Mouse (Mus musculus) adrenal gland, adult 18-20 months (tissue): ENCODE data around the gene Sac3d1. TPM values are rescaled to one million over a fixed set of nuclear protein-coding genes. Genes with fewer than 3 reads are reported as not detected.

Experiments
- DNase-seq, 2 experiments: peaks; one replicate each; pipeline ENCODE4 v3.0.0; 2021 to 2022; ENCODE audit warnings: low spot score in 2 of 2
- total RNA-seq, 2 experiments: library from RNA; stranded (reverse); gene quantifications; 1 replicate in 1 of 2; 2 replicates in 1 of 2; pipeline ENCODE4 v1.2.3; 2021

The Sac3d1 gene
- total RNA-seq, 2 experiments from 2014 or later: 12.9 to 17.2 TPM

GRCm38 (mm10) chr19:6123330-6123729 is 4.9 kb upstream of the Sac3d1 start:
- DNase-seq: no peak

GRCm38 (mm10) chr19:6121761-6122160 is 3.3 kb upstream of the Sac3d1 start:
- no peak for DNase-seq

DNA sequence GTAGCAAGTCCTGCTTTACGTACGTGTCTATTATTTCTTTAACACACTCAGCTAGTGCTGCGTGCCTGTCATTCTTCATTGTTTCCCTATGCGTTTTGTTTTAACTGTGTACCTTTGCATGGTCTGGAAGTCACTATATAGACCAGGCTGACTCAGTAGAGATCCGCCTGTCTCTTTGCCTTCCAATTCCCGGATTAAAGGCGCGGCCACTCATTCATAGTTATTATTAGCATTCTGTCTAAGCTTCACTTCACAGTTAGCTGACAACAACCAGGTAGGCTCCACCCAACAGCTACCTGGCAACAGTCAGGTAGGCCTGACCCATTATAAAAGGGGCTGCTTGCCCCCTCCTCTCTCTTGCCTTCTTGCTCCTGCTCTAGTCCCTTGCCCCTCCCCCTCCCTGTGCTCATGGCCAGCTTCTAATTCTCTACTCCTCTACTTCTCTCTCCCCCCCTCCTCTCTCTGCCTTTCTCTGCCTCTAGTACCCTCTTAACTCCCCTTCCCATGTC is 281 bp upstream of the Sac3d1 start:
- no peak for DNase-seq

DNA sequence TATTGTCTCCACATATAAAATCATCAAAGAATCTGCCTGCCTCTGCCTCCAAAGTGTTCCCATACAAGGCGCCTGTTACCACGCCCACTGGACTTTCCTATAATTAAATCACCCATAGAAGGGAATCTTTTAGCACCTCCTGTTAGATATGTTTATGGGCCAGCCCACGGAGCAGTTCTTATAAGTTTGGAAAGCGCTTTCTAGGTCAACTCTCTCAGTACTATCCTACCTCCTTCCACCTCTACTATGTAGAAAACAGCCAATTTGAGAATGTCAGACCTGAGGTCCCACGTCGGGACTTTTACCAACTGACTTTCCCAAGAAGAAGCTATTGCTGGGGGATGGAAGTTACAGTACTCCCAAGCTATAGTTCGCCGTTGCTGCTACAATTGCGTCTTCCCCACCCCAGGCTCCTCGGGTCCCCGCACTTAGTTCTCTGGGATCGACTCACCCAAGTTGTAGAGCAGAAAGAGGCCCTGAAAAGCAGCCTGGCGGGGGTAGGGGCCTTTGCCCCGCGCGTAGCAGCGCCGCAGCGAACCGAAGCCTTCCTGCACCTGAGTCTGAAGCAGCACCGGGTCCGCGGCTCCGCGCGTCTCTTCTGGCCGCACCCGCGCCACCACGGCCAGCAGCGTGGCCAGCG is 984 bp downstream of the Sac3d1 start:
- DNase-seq: peak in 1 of 2 experiments; percentile 61

- no peak for DNase-seq
Measured at GRCm38 (mm10) chr19:6116113-6116850, 2.2 kb downstream of the Sac3d1 start.

GRCm38 (mm10) chr19:6113116-6113515 is 5.3 kb downstream of the Sac3d1 start:
- no peak for DNase-seq

DNA sequence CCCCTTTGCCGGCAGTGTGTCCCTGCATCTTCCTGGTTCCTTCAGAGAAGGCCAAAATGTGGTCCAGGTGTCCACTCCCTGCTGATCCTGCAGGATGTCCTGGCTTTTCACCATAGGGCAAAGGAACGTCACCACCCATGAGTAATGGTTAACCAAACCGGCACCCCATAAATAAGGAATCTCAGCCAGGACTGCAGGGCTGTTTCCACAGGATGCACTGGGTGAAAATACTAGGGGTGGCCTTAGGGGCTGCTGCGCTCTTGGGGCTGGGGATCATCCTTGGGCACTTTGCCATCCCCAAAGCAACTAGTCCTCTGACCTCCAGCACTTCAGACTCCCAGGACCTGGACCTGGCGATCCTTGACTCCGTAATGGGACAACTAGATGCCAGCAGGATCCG is 12.9 kb downstream of the Sac3d1 start, which contains the start of gene Naaladl1:
TSS of gene Naaladl1 (plus strand) at position 197 of the 400 bp plus-strand sequence.
- no peak for DNase-seq

DNA sequence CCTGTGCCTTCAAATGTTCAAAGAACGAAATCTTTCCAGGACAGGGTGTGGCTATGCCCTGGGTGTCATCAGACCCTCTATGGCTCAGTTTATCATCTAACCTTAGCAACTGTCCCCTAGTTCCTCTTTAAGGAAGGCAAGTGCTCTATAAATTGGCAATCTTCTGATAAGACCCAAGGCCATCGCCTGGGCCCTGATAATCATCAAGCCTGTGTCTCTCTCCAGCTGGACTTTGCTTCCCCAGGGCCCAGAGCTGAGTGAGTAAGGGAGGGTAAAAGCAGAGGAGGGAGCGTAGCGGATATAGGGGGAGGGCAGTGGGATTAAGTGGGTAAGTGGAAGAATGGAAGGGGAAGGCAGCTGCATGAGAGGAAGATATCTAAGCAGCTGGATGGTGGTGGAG is 14.0 kb downstream of the Sac3d1 start:
- no peak for DNase-seq

- DNase-seq: no peak
Measured at GRCm38 (mm10) chr19:6102169-6102853, 16.1 kb downstream of the Sac3d1 start.

DNA sequence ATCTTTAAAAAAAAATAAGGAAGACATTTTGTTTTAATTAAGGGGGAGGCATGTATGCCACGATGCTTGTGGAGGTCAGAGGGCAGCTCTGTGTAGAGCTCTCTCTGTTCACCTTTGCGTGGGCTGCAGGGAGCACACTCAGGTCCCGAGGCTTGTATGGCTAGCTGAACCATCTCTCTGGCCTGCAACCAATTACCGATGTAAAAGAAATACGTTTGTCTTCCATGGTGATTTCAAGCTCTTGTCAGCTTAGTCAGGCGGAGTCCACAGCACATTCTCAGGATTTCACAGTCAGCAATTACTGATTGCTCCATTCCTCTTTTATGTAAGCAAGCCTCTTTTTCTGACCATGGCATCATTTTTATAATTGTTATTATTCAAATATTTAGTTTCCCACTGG is 17.3 kb downstream of the Sac3d1 start:
- DNase-seq: no peak

DNA sequence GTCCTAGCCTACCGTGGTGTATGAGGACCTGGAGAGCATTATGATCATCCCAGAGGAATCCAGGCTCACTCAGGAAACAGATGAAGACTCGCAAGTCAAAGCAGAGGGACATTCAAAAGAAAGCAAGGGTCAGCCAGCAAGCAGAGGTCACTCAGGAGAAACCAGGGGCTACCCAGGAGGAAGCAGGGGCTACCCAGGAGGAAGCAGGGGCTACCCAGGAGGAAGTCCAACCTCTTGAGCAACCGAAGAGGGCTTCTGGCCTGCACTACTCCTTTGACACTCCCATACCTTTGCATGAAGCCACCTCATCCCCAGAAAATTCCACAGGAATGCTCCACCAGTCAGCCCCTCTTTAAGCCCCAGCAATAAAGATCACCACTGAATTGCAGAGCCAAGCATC is 20.6 kb downstream of the Sac3d1 start:
- DNase-seq: no peak

DNA sequence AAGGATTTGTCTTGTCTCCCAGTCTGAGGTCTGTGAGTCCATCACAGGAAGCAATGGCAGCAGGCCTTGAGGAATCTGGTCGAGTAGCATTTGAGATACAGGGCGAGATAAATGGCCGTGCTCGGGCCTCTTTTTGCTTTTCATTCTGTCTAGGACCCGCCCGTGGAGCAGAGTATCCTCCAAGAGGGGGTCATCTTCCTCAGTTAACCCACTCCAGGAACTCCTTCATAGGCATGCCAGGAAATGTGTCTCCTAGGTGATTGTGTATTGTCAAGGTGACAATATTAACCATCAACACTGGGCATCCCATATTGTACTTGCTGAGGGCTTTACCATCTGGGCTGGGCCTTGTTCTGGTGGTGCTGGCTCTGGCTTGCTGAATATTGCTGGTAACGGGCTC is 24.3 kb downstream of the Sac3d1 start, which contains the start of gene AC131692.1:
TSS of gene AC131692.1 (plus strand) at position 301 of the 400 bp plus-strand sequence.
- no peak for DNase-seq

- DNase-seq: no peak
Measured at GRCm38 (mm10) chr19:6088841-6089240, 29.6 kb downstream of the Sac3d1 start.

DNA sequence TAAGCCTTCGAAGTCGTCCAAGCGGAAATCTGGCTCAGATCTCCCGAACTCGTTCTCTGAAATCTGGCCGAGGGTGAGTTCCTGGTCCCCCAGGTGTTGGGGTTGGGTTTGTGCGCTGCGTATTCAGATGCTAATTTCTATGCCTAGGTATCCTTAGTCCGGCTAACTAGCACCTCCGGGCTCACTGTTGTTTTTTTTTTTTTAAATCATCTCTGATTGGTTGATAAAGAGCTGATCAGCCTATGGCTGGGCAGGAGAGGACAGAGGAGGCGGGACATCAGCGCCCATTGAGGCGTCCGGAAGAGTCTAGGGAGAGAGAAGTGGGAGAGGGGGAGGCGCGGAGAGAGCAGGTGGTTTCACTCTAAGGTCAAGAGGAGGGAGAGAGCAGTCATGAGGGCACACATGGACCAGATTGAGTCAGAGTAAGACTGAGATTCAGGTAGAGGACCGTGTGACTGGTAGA is 33.0 kb downstream of the Sac3d1 start:
- peak in 1 of 2 experiments; percentile 22 for DNase-seq

- peak; percentile 91 to 95 for DNase-seq
Measured at GRCm38 (mm10) chr19:6084478-6085248, 33.8 kb downstream of the Sac3d1 start, which contains the start of the genes Zfpl1 and Cdca5. Gene Zfpl1, minus strand, starts transcription at chr19:6084956. Gene Cdca5, plus strand, starts transcription at chr19:6084983.

- DNase-seq: no peak
Measured at GRCm38 (mm10) chr19:6082156-6082555, 36.3 kb downstream of the Sac3d1 start, which contains the start of gene Gm28374. Gene Gm28374, minus strand, starts transcription at chr19:6082256.

- no peak for DNase-seq
Measured at GRCm38 (mm10) chr19:6079983-6080480, 38.4 kb downstream of the Sac3d1 start, which contains the start of gene Tmem262. Gene Tmem262, plus strand, starts transcription at chr19:6080033.

- DNase-seq: peak; percentile 74 to 78
Measured at GRCm38 (mm10) chr19:6076564-6077393, 41.7 kb downstream of the Sac3d1 start, which contains the start of gene Vps51. Gene Vps51, minus strand, starts transcription at chr19:6077231.

- peak in 1 of 2 experiments; percentile 9 for DNase-seq
Measured at GRCm38 (mm10) chr19:6073889-6074288, 44.6 kb downstream of the Sac3d1 start.
